Mouse (Mus musculus) embryonic facial prominence, embryonic 14.5 days (tissue): Measurements from ENCODE around the gene Ypel4. TPM values are rescaled to one million over a fixed set of nuclear protein-coding genes. Genes with fewer than 3 reads are reported as not detected.
A peak's percentile ranks its signal among the peaks of the same experiment; 100 is the strongest.

Experiments
- ATAC-seq: fragments of 200-750 bp; cut with Nextera tagmentation; 2 replicates; pipeline ENCODE4 v1.8.0; 2017; ENCODE audit warnings: low read depth, moderate number of reproducible peaks, moderate TSS enrichment
- DNase-seq: peaks from one replicate; pipeline ENCODE4 v3.0.0-alpha.2; 2015; ENCODE audit warnings: low spot score
- H3K27ac ChIP-seq: fragments of 300-500 bp; sonication (generic); replicated peaks from 2 replicates; pipeline ENCODE4 v1.5.1; 2014; ENCODE audit warnings: low read depth, mild to moderate bottlenecking, low read length, moderate library complexity
- H3K27me3 ChIP-seq: fragments of 300-500 bp; sonication (generic); replicated peaks from 2 replicates; pipeline ENCODE4 v1.6.1; 2014; ENCODE audit warnings: low read length; ENCODE audit not compliant: control insufficient read depth, insufficient read depth
- H3K36me3 ChIP-seq: fragments of 300-500 bp; sonication (generic); 2 replicates; pipeline ENCODE4 v1.6.1; 2014; ENCODE audit warnings: low read length, mixed read lengths; ENCODE audit not compliant: control insufficient read depth, insufficient read depth
- H3K4me1 ChIP-seq: fragments of 300-500 bp; sonication (generic); 2 replicates; pipeline ENCODE4 v1.6.1; 2014; ENCODE audit warnings: antibody characterized with exemption, low read length; ENCODE audit not compliant: control insufficient read depth, insufficient read depth
- H3K4me2 ChIP-seq: fragments of 300-500 bp; sonication (generic); 2 replicates; pipeline ENCODE4 v1.6.1; 2014; ENCODE audit warnings: low read depth, mild to moderate bottlenecking, low read length, moderate library complexity, mixed read lengths
- H3K4me3 ChIP-seq: fragments of 300-500 bp; sonication (generic); 2 replicates; pipeline ENCODE4 v1.5.1; 2014; ENCODE audit warnings: low read depth, mild to moderate bottlenecking, low read length
- H3K9ac ChIP-seq: fragments of 300-500 bp; sonication (generic); 2 replicates; pipeline ENCODE4 v1.6.1; 2014; ENCODE audit warnings: low read depth, mild to moderate bottlenecking, low read length, moderate library complexity, mixed read lengths
- H3K9me3 ChIP-seq: fragments of 300-500 bp; sonication (generic); 2 replicates; pipeline ENCODE4 v1.6.1; 2016; ENCODE audit warnings: low read length; ENCODE audit not compliant: control insufficient read depth
- WGBS: fragments of 180-500 bp; shearing (Covaris S2); extraction: QIAGEN DNeasy Blood & Tissue Kit; methylation state at CpG from one replicate; pipeline ENCODE4 v1.1.7; 2014; 5-methylcytosine and 5-hydroxymethylcytosine counted together
- polyA plus RNA-seq: library from polyadenylated mRNA; unstranded; fragments of >200 nt; fragmentation: Nextera tagmentation; extraction: Ambion mirVana; gene quantifications from 2 replicates; pipeline ENCODE4 v1.2.1, GENCODE M21; 2014

Gene Ypel4
- polyA plus RNA-seq, 1 experiment from 2014 or later: 5.5 TPM

- Histone ChIP-seq H3K36me3 (peaks cover 9% of the 10 kb centered on the region; the same call in 1 of the 2 replicates), H3K9me3 (no peaks in the 10 kb centered on the region), H3K4me1 (peaks cover 38% of the 10 kb centered on the region), H3K4me2 (peak overlapping the region; percentile 70), H3K27me3 (no peaks in the 10 kb centered on the region), H3K9ac (peak overlapping the region; percentile 99), H3K27ac (peak overlapping the region; percentile 99), H3K4me3 (peak overlapping the region; percentile 91)
- 1% methylated on average over 23 of the region's 26 CpGs for WGBS
- ATAC-seq: peak; percentile 72
- peak; percentile 95 for DNase-seq
These were observed 8.8 kb downstream of the Ypel4 start for GRCm38 (mm10) chr2:84742451-84743283.

- no peaks in the 10 kb centered on the region for H3K9me3 ChIP-seq
- peak within 1 kb of the TSS; percentile 99 for H3K9ac ChIP-seq
- peaks cover 30% of the 10 kb centered on the region for H3K4me1 ChIP-seq
- H3K27ac ChIP-seq: peak within 1 kb of the TSS; percentile 99
- peak within 1 kb of the TSS; percentile 70 for H3K4me2 ChIP-seq
- H3K4me3 ChIP-seq: peak within 1 kb of the TSS; percentile 91
- H3K27me3 ChIP-seq: no peaks in the 10 kb centered on the region
- DNase-seq (peak; percentile 99), ATAC-seq (peak; percentile 92)
- peaks cover 9% of the 10 kb centered on the region; the same call in 1 of the 2 replicates for H3K36me3 ChIP-seq
- 1% methylated on average over 25 of the region's 25 CpGs for WGBS
These were observed 9.7 kb downstream of the Ypel4 start, which contains the start of gene Gm19426 for GRCm38 (mm10) chr2:84743561-84743960. Gene Gm19426 (minus strand): TSS chr2:84743655.

DNA sequence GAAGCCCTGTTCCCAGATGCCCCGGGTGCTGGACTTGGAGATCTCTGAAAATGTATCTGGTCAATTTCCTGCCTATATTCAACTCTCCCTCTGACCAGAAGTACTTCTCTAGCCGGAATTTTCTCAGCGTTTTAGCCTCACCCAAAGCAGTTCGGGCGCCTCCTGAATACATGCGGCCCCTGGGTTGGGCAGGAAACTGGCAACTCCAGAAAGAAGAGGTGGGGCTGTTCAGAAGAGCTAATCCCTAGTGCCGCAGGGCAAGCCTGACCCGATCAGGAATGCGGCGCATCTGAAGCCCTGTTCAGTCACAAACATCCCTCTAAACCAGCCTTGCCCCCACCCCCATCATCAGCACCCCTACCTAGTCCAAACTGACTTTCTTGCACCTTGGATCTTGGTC is 10.3 kb downstream of the Ypel4 start:
- H3K27ac ChIP-seq: peak overlapping the region; percentile 99
- H3K9me3 ChIP-seq: no peaks in the 10 kb centered on the region
- H3K27me3 ChIP-seq: no peaks in the 10 kb centered on the region
- ATAC-seq (peak; percentile 32), DNase-seq (peak; percentile 84)
- H3K9ac ChIP-seq: peak overlapping the region; percentile 99
- H3K4me1 ChIP-seq: peaks cover 28% of the 10 kb centered on the region
- peaks cover 9% of the 10 kb centered on the region; the same call in 1 of the 2 replicates for H3K36me3 ChIP-seq
- H3K4me3 ChIP-seq: peak overlapping the region; percentile 91
- H3K4me2 ChIP-seq: peak overlapping the region; percentile 70
- 0% methylated on average over 10 of the region's 10 CpGs for WGBS

DNA sequence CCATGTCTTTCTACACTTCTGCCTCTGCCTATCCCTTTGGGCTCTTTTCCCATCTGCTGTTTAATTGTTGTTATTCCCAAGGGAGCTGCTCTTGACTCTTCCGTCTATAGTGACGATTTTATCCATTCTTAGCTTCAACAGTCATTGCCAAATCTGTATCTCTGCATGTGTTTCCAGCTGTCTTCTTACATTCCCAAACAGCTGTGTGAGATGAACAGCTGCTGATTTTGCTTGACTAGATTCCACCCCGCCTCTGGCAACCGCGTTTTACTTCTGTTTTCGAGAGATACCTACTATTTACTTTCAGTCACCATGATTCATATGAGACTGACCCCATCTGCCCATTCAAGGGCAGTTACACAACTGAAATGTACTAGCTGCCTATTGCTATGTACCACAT is 16.3 kb downstream of the Ypel4 start:
- H3K27ac ChIP-seq: no peak overlapping the region
- H3K4me3 ChIP-seq: no peak overlapping the region
- 62% methylated on average over 6 of the region's 6 CpGs for WGBS
- DNase-seq (peak; percentile 78), ATAC-seq (peak; percentile 55; the same call in 1 of the 2 replicates)
- no peaks in the 10 kb centered on the region for H3K36me3 ChIP-seq
- no peaks in the 10 kb centered on the region for H3K4me1 ChIP-seq
- no peak overlapping the region for H3K9ac ChIP-seq
- H3K27me3 ChIP-seq: no peaks in the 10 kb centered on the region
- H3K4me2 ChIP-seq: no peak overlapping the region
- no peaks in the 10 kb centered on the region for H3K9me3 ChIP-seq

DNA sequence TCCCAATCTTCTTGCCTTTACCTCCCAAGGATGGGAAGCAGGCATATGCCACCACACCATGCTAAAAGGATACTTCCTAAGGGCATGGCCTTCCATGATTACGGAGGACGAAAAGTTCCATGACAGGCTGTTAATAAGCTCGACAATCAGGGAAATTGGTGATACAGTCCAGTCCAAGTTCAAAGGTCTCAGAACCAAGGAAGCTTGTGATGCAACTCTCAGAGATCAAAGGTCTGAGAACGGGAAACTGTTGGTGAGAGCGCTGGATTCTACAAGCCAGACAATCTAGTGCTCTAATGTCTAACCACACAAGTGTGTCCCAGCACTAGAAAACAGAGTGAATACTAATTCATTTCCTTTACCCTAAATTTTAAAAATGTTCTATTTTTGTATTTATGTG is 22.4 kb downstream of the Ypel4 start:
- no peaks in the 10 kb centered on the region for H3K36me3 ChIP-seq
- H3K4me2 ChIP-seq: no peak overlapping the region
- 62% methylated on average over 5 of the region's 5 CpGs for WGBS
- no peak overlapping the region for H3K9ac ChIP-seq
- no peaks in the 10 kb centered on the region for H3K9me3 ChIP-seq
- no peaks in the 10 kb centered on the region for H3K27me3 ChIP-seq
- no peaks in the 10 kb centered on the region for H3K4me1 ChIP-seq
- no peak for DNase-seq
- H3K4me3 ChIP-seq: no peak overlapping the region
- no peak for ATAC-seq
- no peak overlapping the region for H3K27ac ChIP-seq

GRCm38 (mm10) chr2:84757026-84757682 is 23.3 kb downstream of the Ypel4 start:
- H3K4me1 ChIP-seq: no peaks in the 10 kb centered on the region
- H3K9ac ChIP-seq: no peak overlapping the region
- H3K36me3 ChIP-seq: no peaks in the 10 kb centered on the region
- H3K4me3 ChIP-seq: no peak overlapping the region
- H3K27me3 ChIP-seq: no peaks in the 10 kb centered on the region
- 64% methylated on average over 7 of the region's 7 CpGs for WGBS
- no peak overlapping the region for H3K4me2 ChIP-seq
- no peak overlapping the region for H3K27ac ChIP-seq
- ATAC-seq: no peak
- no peaks in the 10 kb centered on the region for H3K9me3 ChIP-seq
- DNase-seq: no peak

DNA sequence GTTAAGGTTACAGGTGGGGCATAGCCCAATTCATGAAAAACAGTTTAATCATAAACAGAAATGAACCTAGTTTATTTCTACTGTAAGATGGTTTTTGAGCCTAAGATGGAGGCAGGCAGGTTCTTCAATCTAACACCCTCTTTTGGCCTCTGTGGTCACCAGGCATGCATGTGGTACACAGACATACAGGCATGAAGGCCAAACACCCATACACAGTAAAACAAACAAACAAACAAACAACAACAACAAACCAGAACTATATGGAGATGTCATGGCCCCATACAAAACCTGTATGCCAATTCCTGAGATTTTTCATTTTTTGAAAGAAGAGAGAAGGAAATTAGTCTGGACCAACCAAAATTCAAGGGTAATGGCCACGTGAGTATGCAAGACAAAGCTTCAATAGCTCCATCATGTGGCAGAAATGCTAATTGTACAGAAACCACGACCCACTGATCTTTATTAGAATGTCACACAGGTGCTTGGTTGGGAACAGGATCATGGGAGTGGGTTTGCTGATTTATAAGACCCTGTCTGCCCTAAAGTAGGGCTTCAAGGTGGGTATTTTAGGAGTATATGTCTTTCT is 24.8 kb downstream of the Ypel4 start:
- Histone ChIP-seq H3K4me2 (no peak overlapping the region), H3K36me3 (no peaks in the 10 kb centered on the region), H3K4me1 (no peaks in the 10 kb centered on the region), H3K4me3 (no peak overlapping the region), H3K9ac (no peak overlapping the region), H3K27me3 (no peaks in the 10 kb centered on the region), H3K9me3 (no peaks in the 10 kb centered on the region), H3K27ac (no peak overlapping the region)
- DNase-seq: peak; percentile 74
- peak; percentile 50; the same call in 1 of the 2 replicates for ATAC-seq
- WGBS: 0% methylated on average over 2 of the region's 2 CpGs

GRCm38 (mm10) chr2:84760777-84761176 is 26.9 kb downstream of the Ypel4 start:
- 66% methylated on average over 8 of the region's 8 CpGs for WGBS
- Histone ChIP-seq H3K4me3 (no peak overlapping the region), H3K9me3 (no peaks in the 10 kb centered on the region), H3K27me3 (no peaks in the 10 kb centered on the region), H3K4me2 (no peak overlapping the region), H3K36me3 (no peaks in the 10 kb centered on the region), H3K27ac (no peak overlapping the region), H3K4me1 (no peaks in the 10 kb centered on the region), H3K9ac (no peak overlapping the region)
- ATAC-seq (no peak), DNase-seq (no peak)
